Mouse (Mus musculus): Measurements from ENCODE around the gene Dhx30.
"Not testable (repeated sequence)": the region's sequence is repeated elsewhere in the genome, so short reads cannot be mapped to it uniquely, and the experiment has no call there.

Dhx30 gene

DNA sequence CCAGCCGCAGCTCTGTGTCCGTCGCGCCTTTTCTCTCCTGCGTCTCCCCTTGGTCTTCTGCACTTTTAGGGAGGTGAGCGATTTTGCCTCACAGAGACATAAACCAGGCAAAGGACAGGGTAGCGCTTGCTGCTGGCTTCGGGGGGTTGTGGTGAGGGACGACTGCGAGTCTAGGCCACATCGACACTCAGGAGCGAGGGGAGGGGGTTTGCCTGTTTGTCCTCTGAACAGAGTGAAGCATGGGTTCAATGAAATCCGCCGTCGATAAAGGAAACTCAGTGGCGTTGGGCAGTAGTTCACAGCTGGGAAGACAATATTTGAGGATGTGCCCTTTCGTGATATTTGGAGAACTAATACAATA is at the start of gene Dhx30:
Gene Dhx30 (minus strand): TSS at position 52 of the 361 bp plus-strand sequence.
- no peak for DNase-seq (ENCODE audit: low spot score)

DNA sequence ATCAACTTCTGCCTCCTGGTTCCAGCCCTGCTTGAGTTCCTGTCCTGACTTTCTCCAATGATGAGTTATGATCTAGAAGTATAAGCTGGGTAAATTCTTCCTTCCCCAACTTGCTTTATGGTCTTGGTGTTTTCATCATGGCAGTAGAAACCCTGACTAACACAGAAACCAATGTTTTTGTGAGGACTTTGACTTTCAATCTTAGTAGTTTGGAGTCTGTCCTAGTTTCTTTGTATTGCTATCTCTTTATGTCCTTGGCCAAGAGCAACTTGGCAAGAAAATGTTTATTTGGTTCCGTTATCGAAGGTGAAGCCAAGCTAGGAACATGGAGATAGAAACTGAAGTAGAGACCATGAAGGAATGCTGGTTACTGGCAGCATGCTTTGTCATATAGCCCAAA is 45.4 kb upstream of the Dhx30 start:
- DNase-seq (ENCODE audit: low spot score), result no peak

DNA sequence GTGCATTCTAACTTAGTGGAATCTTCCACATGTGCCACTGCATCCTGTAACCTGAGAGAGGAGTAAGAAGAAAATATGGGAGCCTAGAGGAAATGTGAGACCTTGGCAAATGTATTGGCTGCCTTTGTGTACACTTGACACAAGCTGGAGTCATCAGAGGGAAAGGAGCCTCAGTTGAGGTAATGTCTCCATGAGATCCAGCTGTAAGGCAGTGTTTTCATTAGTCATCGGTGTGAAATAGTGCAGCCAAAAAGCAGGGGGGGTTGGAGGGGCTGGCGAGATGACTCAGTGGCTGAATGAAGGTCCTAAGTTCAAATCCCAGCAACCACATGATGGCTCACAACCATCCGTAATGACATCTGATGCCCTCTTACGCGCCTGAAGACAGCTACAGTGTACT is 44.8 kb upstream of the Dhx30 start:
- no peak for DNase-seq (ENCODE audit: low spot score)

DNA sequence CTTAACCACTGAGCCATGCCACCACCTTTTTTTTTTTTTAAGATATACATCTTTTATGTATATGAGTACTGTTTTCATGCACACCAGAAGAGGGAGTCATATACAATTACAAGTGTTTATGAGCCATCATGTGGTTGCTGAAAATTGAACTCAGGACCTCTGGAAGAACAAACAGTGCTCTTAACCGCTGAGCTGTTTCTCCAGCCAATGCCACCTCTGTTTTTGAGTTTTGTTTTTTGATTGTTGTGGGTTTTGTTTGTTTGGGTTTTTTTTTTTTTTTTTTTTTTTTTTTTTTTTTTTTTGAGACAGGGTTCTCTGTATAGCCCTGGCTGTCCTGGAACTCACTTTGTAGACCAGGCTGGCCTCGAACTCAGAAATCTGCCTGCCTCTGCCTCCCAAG is 42.9 kb upstream of the Dhx30 start:
- not testable (repeated sequence) for DNase-seq (ENCODE audit: low spot score)

DNA sequence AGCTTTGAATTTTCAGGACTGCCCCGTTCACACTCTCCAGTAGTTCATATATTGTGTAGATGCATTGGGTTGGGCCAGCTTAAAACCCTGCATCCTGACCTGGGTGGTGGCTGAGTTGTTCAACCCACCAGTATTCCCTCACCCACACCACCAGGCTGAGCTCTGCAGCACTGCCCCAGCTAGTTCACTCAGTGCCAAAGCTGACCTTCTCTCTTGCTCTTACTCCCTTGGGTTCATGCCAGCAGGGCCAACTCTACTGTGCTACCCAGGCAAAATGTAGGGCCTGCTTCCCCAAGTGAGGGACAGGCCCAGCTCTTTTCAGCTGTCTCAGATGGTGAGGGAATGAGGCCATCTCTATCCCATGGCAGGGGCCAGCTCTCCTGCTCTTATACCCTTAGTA is 41.4 kb upstream of the Dhx30 start:
- no peak for DNase-seq (ENCODE audit: low spot score)

DNA sequence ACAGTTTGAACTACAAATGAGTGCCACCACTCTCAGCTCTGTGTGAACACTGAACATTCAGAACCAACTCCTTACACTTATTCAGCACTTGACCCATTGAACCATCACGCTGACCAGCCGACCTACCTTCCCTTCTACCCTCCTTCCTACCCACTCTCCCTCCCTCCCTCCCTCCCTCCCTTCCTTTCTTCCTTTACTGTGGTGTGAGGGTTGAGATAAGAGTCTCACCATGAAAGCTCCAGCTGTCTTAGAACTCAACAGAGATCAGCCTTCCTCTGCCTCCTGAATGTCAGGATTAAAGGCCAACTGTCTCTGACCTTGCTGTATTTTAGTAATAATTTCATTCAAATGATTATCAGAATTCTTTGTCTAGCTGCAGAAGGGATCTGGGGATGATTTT is 31.0 kb upstream of the Dhx30 start:
- no peak for DNase-seq (ENCODE audit: low spot score)

DNA sequence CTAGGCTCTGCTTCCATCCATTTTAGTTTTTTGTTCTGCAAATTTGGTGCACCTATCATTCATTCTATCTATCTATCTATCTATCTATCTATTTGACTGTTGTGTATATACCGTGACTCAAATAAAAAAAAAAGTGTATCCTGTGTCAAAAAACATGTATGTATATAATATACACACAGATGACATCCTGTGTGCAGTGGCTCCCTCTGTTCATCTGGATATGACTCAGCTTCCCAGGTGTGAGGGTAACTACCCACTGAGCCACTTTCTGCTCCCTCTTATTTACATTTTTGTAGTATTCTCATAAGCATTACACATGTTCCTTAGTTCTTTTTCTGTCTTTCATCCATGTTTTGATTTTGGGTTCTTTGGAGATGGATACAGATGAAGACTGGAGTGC is 24.5 kb upstream of the Dhx30 start:
- no peak for DNase-seq (ENCODE audit: low spot score)

DNA sequence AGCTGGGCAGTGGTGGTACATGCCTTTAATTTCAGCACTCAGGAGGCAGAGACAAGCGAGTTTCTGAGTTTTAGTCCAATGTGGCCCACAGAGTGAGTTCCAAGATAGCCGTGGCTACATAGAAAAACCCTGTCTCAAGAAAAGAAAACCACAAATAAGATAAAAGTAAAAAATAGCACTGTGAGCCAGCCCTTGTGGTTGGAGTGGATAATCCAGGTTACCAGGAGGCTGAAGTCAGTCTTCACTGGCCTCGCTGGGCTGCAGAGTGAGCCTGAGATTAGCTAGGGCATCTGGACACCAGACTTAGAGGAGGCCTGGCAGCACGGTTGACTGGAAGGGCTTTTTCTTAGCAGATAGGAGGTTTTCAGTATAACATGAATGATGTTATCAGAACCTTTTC is 21.5 kb upstream of the Dhx30 start:
- no peak for DNase-seq (ENCODE audit: low spot score)

DNA sequence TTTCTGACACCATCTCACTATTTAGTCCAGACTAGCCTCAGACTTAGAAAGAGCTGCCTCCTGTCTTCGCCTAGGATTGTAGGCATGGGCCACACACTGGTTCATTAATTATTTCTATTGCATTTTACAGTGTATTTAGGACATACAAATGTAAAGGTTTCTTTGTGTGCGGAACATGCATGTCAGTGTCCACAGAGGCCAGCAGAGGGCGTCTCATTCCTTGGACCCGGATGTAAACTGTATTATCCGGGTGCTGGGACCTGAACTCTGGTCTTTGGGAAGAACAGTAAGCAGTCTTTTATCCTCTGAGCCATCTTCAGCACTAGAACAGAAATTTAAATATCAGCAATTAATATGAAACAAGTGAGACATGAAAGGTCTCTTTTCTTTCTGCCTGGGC is 16.5 kb upstream of the Dhx30 start:
- DNase-seq (ENCODE audit: low spot score), result no peak

DNA sequence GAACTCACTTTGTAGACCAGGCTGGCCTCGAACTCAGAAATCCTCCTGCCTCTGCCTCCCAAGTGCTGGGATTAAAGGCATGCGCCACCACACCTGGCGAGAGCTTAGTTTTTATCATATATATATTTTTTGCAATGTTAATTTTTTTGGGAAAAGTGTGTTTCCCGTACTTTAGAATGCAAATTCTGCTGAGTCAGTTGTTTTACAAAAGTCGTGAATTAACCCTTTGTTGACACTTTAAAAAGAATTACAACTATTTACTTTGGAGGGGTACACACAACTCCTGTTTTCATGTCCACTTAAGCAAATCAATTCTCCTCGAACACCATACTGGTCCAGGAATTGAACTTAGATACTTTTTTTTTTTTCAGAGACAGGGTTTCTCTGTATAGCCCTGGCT is 15.3 kb upstream of the Dhx30 start:
- no peak for DNase-seq (ENCODE audit: low spot score)

DNA sequence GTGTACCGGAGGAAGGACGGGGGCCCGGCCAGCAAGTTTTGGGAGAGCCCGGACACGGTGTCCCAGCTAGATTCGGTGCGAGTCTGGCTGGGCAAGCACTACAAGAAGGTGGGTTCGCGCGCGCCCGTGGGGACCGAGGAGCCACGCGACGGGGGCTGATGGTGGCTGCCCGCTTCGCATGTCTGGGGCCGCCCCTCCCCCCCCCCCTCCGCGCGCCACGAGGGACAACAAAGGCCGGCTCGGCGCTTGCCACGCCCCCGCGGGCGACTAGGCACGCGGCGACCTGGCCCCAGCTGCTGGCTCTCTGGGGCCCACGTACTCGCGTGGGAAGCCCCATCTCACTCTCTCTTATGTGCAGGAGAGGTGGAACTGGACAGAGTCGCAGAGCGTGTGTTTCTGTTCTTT is 14.6 kb upstream of the Dhx30 start:
- no peak for DNase-seq (ENCODE audit: low spot score)

DNA sequence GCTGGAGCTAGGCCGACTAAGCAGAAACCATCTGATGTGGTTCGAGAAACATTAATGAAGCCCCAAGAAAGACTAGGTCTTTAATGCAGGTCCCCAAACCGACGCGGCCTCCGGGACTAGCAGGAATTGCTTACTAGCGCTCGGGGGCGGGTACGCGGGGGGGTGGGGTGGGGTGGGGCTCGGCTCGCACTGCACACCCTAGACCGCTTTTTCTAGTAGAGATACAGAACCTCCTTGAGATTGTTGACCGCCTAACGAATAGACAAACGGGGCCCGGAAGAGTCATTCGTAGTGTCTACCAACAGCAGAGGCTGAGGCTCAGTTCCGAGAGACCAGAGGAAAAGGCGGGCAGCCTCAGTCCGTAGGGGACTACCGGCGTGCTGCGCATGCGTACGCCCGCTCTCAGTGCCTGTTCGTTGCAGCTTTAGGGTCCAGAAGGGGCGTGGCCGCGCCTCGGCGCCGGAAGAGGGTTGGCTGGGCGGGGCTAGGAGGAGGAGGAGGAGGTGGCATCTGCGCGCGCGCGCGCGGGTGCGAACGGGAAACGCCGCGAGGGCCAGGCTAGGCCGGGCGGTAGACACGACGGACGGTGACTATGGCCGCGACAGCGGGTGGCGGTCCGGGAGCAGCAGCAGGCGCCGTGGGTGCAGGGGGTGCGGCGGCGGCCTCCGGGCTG is 14.0 kb upstream of the Dhx30 start:
- DNase-seq (ENCODE audit: low spot score), result peak; percentile 100

DNA sequence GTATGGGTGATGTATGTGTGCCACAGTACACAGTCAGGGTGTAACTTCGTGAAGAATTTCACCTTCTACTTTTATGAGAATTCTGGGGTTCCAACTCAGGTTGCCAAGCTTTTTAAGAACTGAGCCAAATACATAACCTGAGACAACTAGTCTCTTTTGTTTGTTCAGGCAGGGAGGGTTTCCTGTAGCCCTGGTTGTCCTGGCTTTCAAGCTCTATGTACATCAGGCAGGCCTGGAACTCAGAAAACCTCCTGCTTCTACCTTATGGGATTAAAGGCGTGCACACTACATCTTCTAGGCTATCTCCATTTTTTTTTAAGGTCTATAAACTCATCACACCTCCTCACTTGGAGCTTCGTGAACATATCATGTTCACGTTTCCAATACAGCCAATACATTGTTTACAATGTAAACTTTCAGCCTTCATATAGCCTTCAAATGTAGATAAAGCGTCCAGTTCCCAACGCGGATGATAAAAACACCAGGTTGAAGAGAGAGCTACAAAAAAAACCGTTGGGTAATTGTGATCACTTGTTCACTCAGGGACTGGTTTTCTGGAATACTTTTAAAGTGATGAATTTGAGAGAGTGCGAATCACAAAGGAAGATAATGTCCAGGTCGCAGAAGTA is 13.4 kb upstream of the Dhx30 start:
- DNase-seq (ENCODE audit: low spot score), result no peak

DNA sequence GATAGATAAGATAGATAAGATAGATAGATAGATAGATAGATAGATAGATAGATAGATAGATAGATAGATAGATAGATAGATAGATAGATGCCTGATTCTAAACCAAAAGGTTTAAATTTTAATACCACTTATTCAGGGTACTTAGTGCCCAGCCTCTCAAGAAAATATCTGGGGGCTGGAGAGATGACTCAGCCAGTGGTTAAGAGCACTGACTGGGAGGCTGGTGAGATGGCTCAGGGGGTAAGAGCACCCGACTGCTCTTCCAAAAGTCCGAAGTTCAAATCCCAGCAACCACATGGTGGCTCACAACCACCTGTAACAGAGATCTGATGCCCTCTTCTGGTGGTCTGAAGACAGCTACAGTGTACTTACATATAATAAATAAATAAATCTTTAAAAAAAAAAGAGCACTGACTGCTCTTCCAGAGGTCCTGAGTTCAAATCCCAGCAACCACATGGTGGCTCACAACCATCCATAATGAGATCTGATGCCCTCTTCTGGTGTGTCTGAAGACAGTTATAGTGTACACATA is 6.4 kb upstream of the Dhx30 start:
- DNase-seq (ENCODE audit: low spot score), result not testable (repeated sequence)

DNA sequence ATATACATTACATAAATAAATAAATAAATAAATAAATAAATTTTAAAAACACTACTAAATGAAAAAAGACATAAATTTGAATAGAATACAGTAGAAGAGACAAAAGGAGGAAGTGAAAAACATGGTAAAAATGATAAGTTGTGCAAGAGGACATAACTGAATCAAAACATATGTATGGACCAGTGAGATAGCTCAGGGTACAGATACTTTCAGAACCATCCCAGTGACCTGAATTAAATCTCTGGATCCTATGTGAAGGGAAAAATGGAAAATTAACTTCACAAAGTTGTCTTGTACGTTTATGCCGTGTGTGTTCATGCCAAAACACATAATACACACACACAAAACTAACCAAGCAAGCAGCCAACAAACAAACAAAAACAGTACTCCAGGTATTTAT is 5.7 kb upstream of the Dhx30 start:
- no peak for DNase-seq (ENCODE audit: low spot score)

DNA sequence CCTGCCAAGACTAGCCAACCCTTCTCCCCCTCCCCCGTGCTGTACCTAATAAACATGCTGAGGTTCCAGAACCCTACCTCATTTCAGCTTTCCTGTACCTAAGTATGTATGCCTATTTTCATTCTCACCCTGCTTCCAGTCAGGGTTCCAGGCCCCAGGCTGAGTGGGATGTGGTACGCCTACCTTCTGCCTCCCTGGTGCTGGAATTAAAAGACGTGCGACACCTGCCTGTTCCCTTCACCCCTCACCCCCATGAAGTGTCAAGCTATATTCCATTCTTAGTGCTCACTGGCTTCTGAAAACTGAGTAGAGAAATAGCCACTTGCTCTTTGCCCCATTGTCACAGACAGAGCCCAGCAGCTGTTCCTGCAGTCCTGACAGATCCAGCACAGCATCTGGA is 3.8 kb upstream of the Dhx30 start:
- DNase-seq (ENCODE audit: low spot score), result no peak

DNA sequence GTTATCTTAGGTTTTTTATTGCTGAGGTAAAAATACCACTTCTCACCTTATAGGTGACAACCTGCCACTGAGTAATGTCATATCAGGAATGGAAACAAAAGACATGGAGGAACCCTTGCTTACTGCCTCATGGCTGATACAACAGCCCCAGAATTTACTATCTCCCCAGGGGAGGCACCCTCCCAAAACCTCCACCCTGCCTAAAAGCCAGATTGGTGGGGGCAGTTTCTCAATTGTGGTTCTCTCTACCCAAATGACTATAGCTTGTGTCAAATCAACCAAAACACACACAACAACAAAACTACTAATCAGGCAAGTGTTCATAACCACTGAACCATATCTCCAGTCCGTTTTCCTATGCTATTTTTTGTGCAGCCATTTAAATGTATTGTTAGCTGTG is 619 bp upstream of the Dhx30 start:
- DNase-seq (ENCODE audit: low spot score), result no peak

DNA sequence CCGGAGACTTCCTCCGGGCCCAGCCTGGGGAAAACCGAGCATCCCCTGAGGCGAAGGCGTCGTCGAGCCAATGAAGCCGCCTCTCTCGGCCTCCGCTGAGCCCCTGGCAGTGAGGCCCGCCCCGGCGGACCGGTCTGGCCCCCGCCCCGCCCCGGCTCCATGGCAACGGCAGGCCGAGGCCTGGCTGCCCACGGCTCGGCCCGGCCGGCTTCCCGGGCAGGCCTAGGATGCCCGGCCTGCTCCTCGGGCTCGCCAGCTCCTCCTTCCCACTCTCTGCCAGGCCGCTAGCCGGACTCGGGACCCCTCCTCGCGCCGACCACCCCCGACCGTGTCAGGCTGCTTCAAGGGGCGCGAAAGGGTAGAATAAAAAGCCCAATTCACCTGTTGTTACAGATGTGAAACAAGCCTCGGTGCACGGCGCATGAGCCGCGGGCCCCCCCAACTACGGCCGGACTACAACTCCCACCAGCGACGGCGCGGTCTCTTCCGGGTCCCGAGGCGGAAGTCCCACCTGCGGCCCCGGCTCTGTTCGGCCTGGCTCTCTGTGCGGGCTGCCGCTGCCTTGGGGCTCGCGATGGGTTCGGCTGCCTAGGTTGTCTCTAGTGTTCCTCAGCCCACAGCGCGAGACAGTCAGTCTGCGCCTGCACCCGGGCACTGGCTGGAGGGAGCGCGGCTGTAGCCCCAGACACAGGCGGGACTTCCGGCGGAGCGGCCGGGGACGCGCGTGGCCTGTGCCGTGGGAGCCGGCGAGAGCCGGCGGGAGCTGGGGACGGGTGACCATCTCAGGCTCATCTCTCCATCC is 452 bp downstream of the Dhx30 start, which contains the start of gene Smarcc1:
Gene Smarcc1 (plus strand): TSS at position 732 of the 802 bp plus-strand sequence.
- peak; percentile 88 for DNase-seq (ENCODE audit: low spot score)

DNA sequence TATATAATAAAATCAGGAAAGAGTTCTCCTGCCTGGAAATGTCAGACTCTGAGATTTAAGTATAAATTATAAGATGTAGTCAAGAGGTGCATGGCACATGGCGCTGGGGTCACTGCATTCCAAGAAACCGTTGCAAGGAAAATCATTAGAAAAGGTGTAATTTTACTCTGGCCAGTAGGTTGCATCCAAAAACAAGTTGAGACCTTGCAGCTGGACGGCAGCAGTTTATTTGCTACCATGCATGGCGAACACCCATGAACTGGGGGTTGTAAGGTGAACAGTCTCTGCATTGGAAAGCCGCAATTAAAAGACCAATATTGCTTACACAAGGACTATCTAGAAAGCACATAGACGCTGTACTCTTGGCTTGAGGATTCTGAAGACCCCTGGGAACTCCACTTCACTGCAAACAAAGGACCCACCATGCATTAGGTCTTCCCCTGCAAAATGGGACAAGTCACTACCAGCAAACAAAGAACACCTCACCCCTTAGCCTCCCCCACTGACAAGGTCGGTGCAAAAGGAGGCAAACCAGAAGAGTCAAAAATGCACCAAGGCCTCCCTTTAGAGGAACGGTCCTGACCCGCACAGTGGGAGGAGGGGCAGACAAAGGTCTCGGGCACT is 1.2 kb downstream of the Dhx30 start:
- DNase-seq (ENCODE audit: low spot score), result no peak

DNA sequence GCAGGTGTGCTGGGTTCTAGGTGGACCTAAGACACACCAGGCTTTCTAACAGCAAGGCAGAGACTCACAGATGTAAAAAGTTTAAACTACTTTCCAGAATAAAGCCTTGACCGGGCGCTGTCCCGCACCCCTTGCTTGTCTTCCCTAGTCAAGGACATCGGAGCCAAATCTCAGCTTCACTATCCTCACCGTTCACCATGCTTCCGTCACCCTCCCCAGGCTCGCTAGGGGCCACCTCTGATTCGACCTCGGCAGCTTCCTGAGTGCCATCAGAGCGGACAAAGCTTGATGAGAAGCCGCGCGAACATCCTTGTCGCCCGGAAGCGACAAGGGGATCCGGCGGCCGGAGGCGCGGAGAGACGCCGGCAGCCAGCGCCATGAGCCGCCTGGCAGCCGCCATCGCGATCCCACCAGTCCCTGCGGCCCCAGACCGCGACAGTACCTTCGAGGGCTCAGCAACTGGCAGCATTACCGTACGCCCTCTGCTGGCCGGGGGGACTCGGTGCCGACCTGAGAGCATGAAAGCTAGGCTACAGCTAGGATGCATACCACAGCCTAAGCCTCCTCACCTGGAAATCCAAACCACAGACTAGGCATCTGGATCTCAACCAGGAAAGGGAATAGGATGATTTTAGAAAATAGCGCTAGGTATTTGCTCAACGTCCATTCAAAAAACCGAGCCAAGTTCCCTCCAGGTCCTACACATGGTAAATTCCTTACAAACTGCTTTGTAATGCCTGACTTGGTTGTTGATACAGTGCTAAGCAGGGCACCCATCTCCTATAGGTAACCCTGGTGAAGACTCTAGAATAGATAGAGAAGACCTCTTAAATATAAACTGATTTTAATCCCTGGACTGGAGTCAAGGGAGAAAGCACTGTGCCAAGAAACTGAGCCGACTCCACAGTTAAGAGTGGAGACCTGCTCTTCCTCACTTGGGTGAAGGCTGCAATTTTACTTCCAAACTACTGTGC is 16.7 kb downstream of the Dhx30 start:
- DNase-seq (ENCODE audit: low spot score), result peak; percentile 94

DNA sequence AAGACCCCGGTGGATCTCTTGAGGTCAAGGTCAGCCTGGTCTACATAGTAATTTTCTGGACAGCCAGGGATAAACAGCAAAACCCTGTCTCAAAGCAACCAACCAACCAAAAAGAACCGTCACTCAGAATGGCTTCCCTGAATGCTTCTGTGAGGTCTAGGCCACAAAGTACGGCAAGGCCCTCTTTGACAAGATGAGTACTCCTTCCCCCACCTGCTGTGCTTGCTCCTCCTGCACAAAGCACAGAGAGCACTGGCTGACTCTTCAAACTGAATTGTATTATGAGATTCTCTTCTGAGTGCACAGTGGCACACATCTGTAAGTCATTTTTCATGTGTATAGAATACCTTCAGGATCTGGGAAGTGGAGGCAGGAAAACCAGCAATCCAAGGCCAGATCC is 19.8 kb downstream of the Dhx30 start:
- DNase-seq (ENCODE audit: low spot score), result no peak
